Mouse (Mus musculus): ENCODE results near the gene Iqcn.

DNA sequence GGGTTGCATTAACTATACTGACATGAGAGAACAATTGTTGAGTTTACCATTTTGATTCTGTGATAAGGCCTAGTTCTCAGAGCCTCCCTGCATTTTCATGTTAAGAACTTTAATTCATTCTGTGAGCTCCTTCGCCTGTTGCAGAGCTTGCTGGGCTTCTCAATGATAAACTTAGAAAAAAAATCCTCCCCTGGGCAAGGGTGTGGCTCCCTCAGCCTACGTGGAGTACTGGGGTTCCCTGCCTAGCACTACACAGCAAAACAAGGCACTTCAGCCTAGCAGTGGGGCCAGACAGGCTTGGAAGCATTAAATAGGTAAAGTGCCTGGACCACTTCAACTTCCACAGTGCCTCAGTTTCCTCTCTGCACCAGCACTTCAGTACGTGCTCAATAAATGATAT is 21.8 kb upstream of the Iqcn start:
- TF ChIP-seq EP300 (IDR thresholded peaks at IDR 0.05; ENCODE audit: low read depth in 1 of 2, low read length in 2 of 2) (no peak), MXI1 (IDR thresholded peaks at IDR 0.05; ENCODE audit: low read depth, low read length) (no peak), POLR2A (IDR thresholded peaks at IDR 0.05; ENCODE audit: control insufficient read depth in 1 of 2, insufficient read depth in 1 of 2, low read depth in 1 of 2, low read length in 2 of 2, poor library complexity in 1 of 2) (no peak), CTCF (IDR thresholded peaks at IDR 0.05 in 2 of 3, conservative IDR thresholded peaks at IDR 0.05 in 1 of 3; ENCODE audit: control insufficient read depth in 1 of 3, insufficient read depth in 1 of 3, low read depth in 2 of 3, low read length in 3 of 3, poor library complexity in 1 of 3, severe bottlenecking in 1 of 3) (no peak), MAX (IDR thresholded peaks at IDR 0.05; ENCODE audit: low read length) (no peak), POLR2AphosphoS2 (IDR thresholded peaks at IDR 0.05; ENCODE audit: low read length) (no peak), MAFK (IDR thresholded peaks at IDR 0.05; ENCODE audit: borderline replicate concordance, low read depth, low read length) (no peak), NELFE (IDR thresholded peaks at IDR 0.05; ENCODE audit: low read depth, low read length) (no peak), ZNF384 (IDR thresholded peaks at IDR 0.05; ENCODE audit: low read depth, low read length) (peak; percentile 29; the same call in 1 of the 2 replicates), SIN3A (IDR thresholded peaks at IDR 0.05; ENCODE audit: low read length) (no peak), SMC3 (IDR thresholded peaks at IDR 0.05; ENCODE audit: low read depth, low read length) (no peak), GATA1 (IDR thresholded peaks at IDR 0.05; ENCODE audit: low read depth, low read length) (no peak)
